Comparison of ENCODE assay signal across 17 mouse cellular contexts in the genomic region with DNA sequence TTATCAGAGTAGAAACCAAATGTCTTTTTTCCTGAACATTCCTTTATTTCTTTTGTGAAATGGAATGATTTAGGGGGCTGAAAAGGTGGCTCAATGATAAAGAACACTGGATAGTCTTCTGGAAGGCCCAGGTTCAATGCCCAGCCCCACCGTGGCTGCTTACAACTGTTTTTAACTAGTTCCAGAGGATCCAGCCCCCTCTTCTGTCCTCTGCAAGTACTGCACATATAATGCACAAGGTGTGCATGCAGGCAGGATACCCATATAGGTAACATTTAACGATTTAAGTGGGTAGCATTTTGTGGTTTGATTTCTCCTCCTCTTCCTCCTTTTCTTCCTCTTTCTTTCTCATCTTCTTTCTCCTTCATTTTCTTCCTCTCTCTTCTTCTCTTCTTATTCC. TPM values are rescaled to one million over a fixed set of nuclear protein-coding genes. Genes with fewer than 3 reads are reported as not detected.
A peak's percentile ranks its signal among the peaks of the same experiment; 100 is the strongest.
DNase-seq lines count a peak whose midpoint lies in the region; ATAC-seq and TF ChIP-seq lines count a peak whose summit lies in the region.
"Had no signal": no experiment of that assay in that cellular context is flagged by ENCODE, and none has a peak within 500 bp of the region (broad histone marks: within the 10 kb centered on the region; RNA-seq: fewer than 3 reads in every experiment).

No protein-coding gene starts in this region.

- no peak for DNase-seq in kidney, postnatal 0 days (ENCODE audit: low spot score)
- DNase-seq in kidney, adult 18-20 months = no peak
- peak; percentile 32 for DNase-seq in thymus, postnatal 14 days
- no peak for DNase-seq in thymus, adult 18-20 months
- DNase-seq in ES-E14 (ENCODE audit: low read depth, low spot score) = peak; percentile 28
- DNase-seq in stomach, postnatal 0 days (ENCODE audit: low spot score) = no peak
- DNase-seq in natural killer cell, adult 2 months (ENCODE audit: low spot score in 2 of 2) = no peak
- DNase-seq: adrenal gland, adult 8-10 months; cerebellum, adult 2 months; gastrocnemius, postnatal 14 days; kidney, adult 11 months; retina, postnatal 1 day had no signal

- ATAC-seq in kidney, postnatal 0 days (replicated peaks; ENCODE audit: low FRiP score, low read depth) = no peak
- ATAC-seq in stomach, postnatal 0 days (ENCODE audit: low FRiP score, low TSS enrichment) = no peak
- ATAC-seq: forebrain, embryonic 16.5 days; midbrain, embryonic 16.5 days had no signal

- no peak overlapping the region for H3K4me3 ChIP-seq in kidney, postnatal 0 days (replicated peaks; ENCODE audit: low read depth, low read length)
- H3K4me3 ChIP-seq in ES-E14 (ENCODE audit: insufficient read depth in 1 of 2, low read depth in 1 of 2, low read length in 2 of 2, poor library complexity in 1 of 2, severe bottlenecking in 1 of 2) = no peak overlapping the region
- no peak overlapping the region for H3K4me3 ChIP-seq in stomach, postnatal 0 days (ENCODE audit: low read depth, low read length)
- H3K4me3 ChIP-seq: hindbrain, embryonic 10.5 days; liver, embryonic 15.5 days; stomach, embryonic 15.5 days had no signal

- WGBS in kidney, postnatal 0 days = 89% methylated on average over 2 of the region's 2 CpGs
- 88% methylated on average over 2 of the region's 2 CpGs for WGBS in stomach, postnatal 0 days

- H3K27ac ChIP-seq in kidney, postnatal 0 days = no peak overlapping the region
- no peak overlapping the region for H3K27ac ChIP-seq in ES-E14 (ENCODE audit: insufficient read depth, low read depth, low read length, poor library complexity, severe bottlenecking)
- no peak overlapping the region for H3K27ac ChIP-seq in stomach, postnatal 0 days (replicated peaks)
- H3K27ac ChIP-seq: hindbrain, embryonic 10.5 days; liver, embryonic 15.5 days; stomach, embryonic 15.5 days had no signal

- H3K4me1 ChIP-seq in kidney, postnatal 0 days (replicated peaks; ENCODE audit: insufficient read depth, low read length) = no peaks in the 10 kb centered on the region
- H3K4me1 ChIP-seq in ES-E14 (ENCODE audit: control insufficient read depth in 2 of 2, insufficient read depth in 2 of 2, low read length in 2 of 2, poor library complexity in 1 of 2) = no peaks in the 10 kb centered on the region
- no peaks in the 10 kb centered on the region for H3K4me1 ChIP-seq in stomach, postnatal 0 days (replicated peaks; ENCODE audit: control insufficient read depth, insufficient read depth)
- H3K4me1 ChIP-seq: hindbrain, embryonic 10.5 days; stomach, embryonic 15.5 days had no signal

- H3K36me3 ChIP-seq in kidney, postnatal 0 days (ENCODE audit: insufficient read depth, low read length) = peaks cover 70% of the 10 kb centered on the region
- H3K36me3 ChIP-seq in ES-E14 (ENCODE audit: control insufficient read depth, insufficient read depth, low read length, poor library complexity, severe bottlenecking) = peaks cover 25% of the 10 kb centered on the region
- peaks cover 10% of the 10 kb centered on the region for H3K36me3 ChIP-seq in stomach, postnatal 0 days (ENCODE audit: control insufficient read depth, insufficient read depth, low read length)

- H3K27me3 ChIP-seq in kidney, postnatal 0 days (ENCODE audit: insufficient read depth, low read length) = no peaks in the 10 kb centered on the region
- no peaks in the 10 kb centered on the region for H3K27me3 ChIP-seq in stomach, postnatal 0 days (ENCODE audit: control insufficient read depth, insufficient read depth, low read length)
- H3K27me3 ChIP-seq: liver, embryonic 15.5 days; stomach, embryonic 15.5 days had no signal

- H3K9me3 ChIP-seq in kidney, postnatal 0 days (replicated peaks; ENCODE audit: low read length) = no peaks in the 10 kb centered on the region
- H3K9me3 ChIP-seq in ES-E14 (ENCODE audit: control insufficient read depth, insufficient read depth, low read depth, low read length) = no peaks in the 10 kb centered on the region
- no peaks in the 10 kb centered on the region for H3K9me3 ChIP-seq in stomach, postnatal 0 days (ENCODE audit: control insufficient read depth, low read length)
- H3K9me3 ChIP-seq: liver, embryonic 15.5 days; stomach, embryonic 15.5 days had no signal

- TF ChIP-seq CTCF in kidney, postnatal 0 days (IDR thresholded peaks at IDR 0.05; ENCODE audit: low read depth) = peak; percentile 5; the same call in 1 of the 2 replicates
- peak; percentile 35; the same call in 1 of the 2 replicates for TF ChIP-seq CTCF in stomach, postnatal 0 days (IDR thresholded peaks at IDR 0.05; ENCODE audit: low read depth)

- H3K4me2 ChIP-seq in kidney, postnatal 0 days (ENCODE audit: low read length) = no peak overlapping the region
- H3K4me2 ChIP-seq in stomach, postnatal 0 days (replicated peaks; ENCODE audit: low read depth) = no peak overlapping the region
- H3K4me2 ChIP-seq: liver, embryonic 15.5 days; stomach, embryonic 15.5 days had no signal

- TF ChIP-seq EP300 in stomach, postnatal 0 days (optimal IDR thresholded peaks at IDR 0.05) = no peak

- no peak overlapping the region for H3K9ac ChIP-seq in kidney, postnatal 0 days (ENCODE audit: low read depth, low read length)
- no peak overlapping the region for H3K9ac ChIP-seq in ES-E14 (ENCODE audit: insufficient read depth, low read depth, low read length, poor library complexity, severe bottlenecking)
- no peak overlapping the region for H3K9ac ChIP-seq in stomach, postnatal 0 days (ENCODE audit: low read length)
- H3K9ac ChIP-seq: liver, embryonic 15.5 days; stomach, embryonic 15.5 days had no signal

- in situ Hi-C loops in ES-E14 (cut with MboI; ENCODE audit: low sequenced_read_pairs in 2 of 2, unreplicated experiment in 2 of 2) = no loop called here

TF ChIP-seq in ES-E14, 5 proteins besides CTCF, POLR2A, EP300 and RAD21:
- TF ChIP-seq ZNF384 (IDR thresholded peaks at IDR 0.05; ENCODE audit: low read depth, low read length) (no peak), HCFC1 (IDR thresholded peaks at IDR 0.05; ENCODE audit: borderline replicate concordance, insufficient read depth, low read length) (no peak), MAFK (IDR thresholded peaks at IDR 0.05; ENCODE audit: insufficient read depth, low read depth, low read length) (no peak), ZC3H11A (IDR thresholded peaks at IDR 0.05; ENCODE audit: borderline replicate concordance, low read depth, low read length) (no peak), CHD2 (IDR thresholded peaks at IDR 0.05; ENCODE audit: low read depth, low read length) (no peak)

RNA-seq across cellular contexts. Expression of gene Yeats2, which starts 19.3 kb away (rescaled TPM):
- polyA plus RNA-seq in kidney, postnatal 0 days (2015; fragmentation: Nextera tagmentation; extraction: Ambion mirVana) = 12.5 and 12.7 TPM in 2 replicates
- total RNA-seq in ES-E14 (2012; rRNA removed) = 52.1 and 63.7 TPM in 2 replicates
- 6.4 and 6.8 TPM in 2 replicates for polyA plus RNA-seq in stomach, postnatal 0 days (2015; fragmentation: Nextera tagmentation; extraction: Ambion mirVana)

Comparison
In these comparisons a context has a peak if more than half of its experiments do, and no peak if none do; other contexts are left out.
1. DNase-seq: peak in thymus, postnatal 14 days (single experiment) and ES-E14 (single experiment); none in kidney, postnatal 0 days (single experiment), kidney, adult 18-20 months (single experiment), thymus, adult 18-20 months (0 of 2), stomach, postnatal 0 days (single experiment) and natural killer cell, adult 2 months (0 of 2).